Mouse (Mus musculus) C2C12 (cell line): Measurements from ENCODE around the gene Dnajc17.

Experiments
- CEBPB ChIP-seq: IDR thresholded peaks from one replicate; pipeline ENCODE4 v1.6.1; 2011; ENCODE audit warnings: low read depth, mild to moderate bottlenecking, control low read depth, moderate library complexity
- CTCF ChIP-seq: IDR thresholded peaks from one replicate; pipeline ENCODE4 v1.5.1; 2011; ENCODE audit not compliant: control insufficient read depth, insufficient read depth, insufficient read length
- FOSL1 ChIP-seq: IDR thresholded peaks from one replicate; pipeline ENCODE4 v1.8.0; 2011; ENCODE audit warnings: mild to moderate bottlenecking, low read length; ENCODE audit not compliant: poor library complexity, insufficient read depth, severe bottlenecking
- MAX ChIP-seq: IDR thresholded peaks from one replicate; pipeline ENCODE4 v1.6.1; 2011; ENCODE audit warnings: mild to moderate bottlenecking, control low read depth
- MYOD1 ChIP-seq: IDR thresholded peaks from one replicate; pipeline ENCODE4 v1.6.1; 2011; ENCODE audit warnings: low read depth; ENCODE audit not compliant: control insufficient read depth, insufficient read length
- USF1 ChIP-seq: IDR thresholded peaks from one replicate; pipeline ENCODE4 v1.6.1; 2011; ENCODE audit warnings: low read depth, mild to moderate bottlenecking, control low read depth, moderate library complexity

GRCm38 (mm10) chr2:119254976-119255375 is 46.4 kb upstream of the Dnajc17 start:
- no peak for TF ChIP-seq CTCF
- TF ChIP-seq USF1: no peak
- TF ChIP-seq MAX: no peak
- no peak for TF ChIP-seq CEBPB
- no peak for TF ChIP-seq MYOD1
- no peak for TF ChIP-seq FOSL1
